In genomic region chr12:112378482-112379243, GRCm38 (mm10) we compare ENCODE assay signal across 25 mouse cellular contexts.
DNase-seq lines count a peak whose midpoint lies in the region; ATAC-seq and TF ChIP-seq lines count a peak whose summit lies in the region.
"Had no signal": no experiment of that assay in that cellular context is flagged by ENCODE, and none has a peak within 500 bp of the region (broad histone marks: within the 10 kb centered on the region; RNA-seq: fewer than 3 reads in every experiment).

No protein-coding gene starts in this region.

- peak overlapping the region; percentile 83 for H3K27ac ChIP-seq in forebrain, embryonic 10.5 days
- no peak overlapping the region for H3K27ac ChIP-seq in forebrain, postnatal 0 days (ENCODE audit: low read depth, low read length)
- H3K27ac ChIP-seq in forebrain, embryonic 16.5 days (ENCODE audit: low read length): no peak overlapping the region
- peak overlapping the region; percentile 47 for H3K27ac ChIP-seq in midbrain, embryonic 13.5 days
- H3K27ac ChIP-seq: embryonic facial prominence, embryonic 15.5 days; gastrocnemius, adult 2 months; left cerebral cortex, adult 2 months had no signal

- TF ChIP-seq POLR2A in brain, embryonic 14.5 days (IDR thresholded peaks at IDR 0.05; ENCODE audit: borderline replicate concordance, extremely low read depth, insufficient read depth, insufficient read length, poor library complexity, severe bottlenecking): no peak

- no peak overlapping the region for H3K4me2 ChIP-seq in forebrain, postnatal 0 days (ENCODE audit: low read depth)
- H3K4me2 ChIP-seq in forebrain, embryonic 16.5 days (ENCODE audit: low read length): no peak overlapping the region
- no peak overlapping the region for H3K4me2 ChIP-seq in midbrain, embryonic 13.5 days (replicated peaks)
- H3K4me2 ChIP-seq: embryonic facial prominence, embryonic 15.5 days; heart, embryonic 12.5 days; liver, embryonic 11.5 days had no signal

- H3K4me1 ChIP-seq in forebrain, embryonic 10.5 days: peaks cover 48% of the 10 kb centered on the region
- no peaks in the 10 kb centered on the region for H3K4me1 ChIP-seq in forebrain, postnatal 0 days (ENCODE audit: insufficient read depth)
- peaks cover 15% of the 10 kb centered on the region; the same call in 1 of the 2 replicates for H3K4me1 ChIP-seq in forebrain, embryonic 16.5 days (replicated peaks; ENCODE audit: control insufficient read depth, insufficient read depth, low read length)
- peaks cover 20% of the 10 kb centered on the region for H3K4me1 ChIP-seq in midbrain, embryonic 13.5 days (replicated peaks)
- H3K4me1 ChIP-seq: embryonic facial prominence, embryonic 15.5 days; heart, embryonic 12.5 days; megakaryocyte, embryonic 14.5 days had no signal

- H3K27me3 ChIP-seq in forebrain, embryonic 10.5 days (ENCODE audit: poor library complexity, severe bottlenecking): peaks cover 14% of the 10 kb centered on the region
- H3K27me3 ChIP-seq in forebrain, postnatal 0 days (ENCODE audit: insufficient read depth, low read length): no peaks in the 10 kb centered on the region
- no peaks in the 10 kb centered on the region for H3K27me3 ChIP-seq in forebrain, embryonic 16.5 days (replicated peaks; ENCODE audit: control insufficient read depth, insufficient read depth, low read length)
- peaks cover 42% of the 10 kb centered on the region for H3K27me3 ChIP-seq in midbrain, embryonic 13.5 days
- H3K27me3 ChIP-seq: embryonic facial prominence, embryonic 15.5 days had no signal

- DNase-seq in forebrain, embryonic 10.5 days (ENCODE audit: extremely low spot score, low spot score): no peak
- no peak for DNase-seq in forebrain, postnatal 0 days
- DNase-seq in brain, embryonic 14.5 days (ENCODE audit: low read depth): peak; percentile 86
- DNase-seq in adrenal gland, postnatal 36 days: no peak
- DNase-seq in spleen, adult 18-20 months: no peak
- DNase-seq: adrenal gland, adult 8-10 months; cerebellum, adult 11 months; cerebellum, postnatal 14 days; gastrocnemius, adult 2 months; kidney, postnatal 4 days; layer of hippocampus, adult 9-11 months; lung, adult 18-20 months; lung, postnatal 14 days; right cerebral cortex, adult 18-20 months had no signal

- no peak overlapping the region for H3K4me3 ChIP-seq in forebrain, embryonic 10.5 days
- no peak overlapping the region for H3K4me3 ChIP-seq in forebrain, postnatal 0 days (ENCODE audit: low read depth, low read length)
- H3K4me3 ChIP-seq in forebrain, embryonic 16.5 days (replicated peaks; ENCODE audit: low read length): no peak overlapping the region
- no peak overlapping the region for H3K4me3 ChIP-seq in midbrain, embryonic 13.5 days (replicated peaks)
- H3K4me3 ChIP-seq: embryonic facial prominence, embryonic 15.5 days; gastrocnemius, adult 2 months; heart, embryonic 12.5 days; left cerebral cortex, adult 2 months; megakaryocyte, embryonic 14.5 days; myocyte had no signal

- H3K9me3 ChIP-seq in forebrain, embryonic 10.5 days: no peaks in the 10 kb centered on the region
- no peaks in the 10 kb centered on the region for H3K9me3 ChIP-seq in forebrain, postnatal 0 days (ENCODE audit: low read length)
- H3K9me3 ChIP-seq in forebrain, embryonic 16.5 days (ENCODE audit: control insufficient read depth, low read length): no peaks in the 10 kb centered on the region
- no peaks in the 10 kb centered on the region for H3K9me3 ChIP-seq in midbrain, embryonic 13.5 days
- H3K9me3 ChIP-seq: embryonic facial prominence, embryonic 15.5 days; heart, embryonic 12.5 days; megakaryocyte, embryonic 14.5 days had no signal

- H3K9ac ChIP-seq in forebrain, postnatal 0 days: no peak overlapping the region
- no peak overlapping the region for H3K9ac ChIP-seq in forebrain, embryonic 16.5 days (replicated peaks; ENCODE audit: low read depth, low read length)
- H3K9ac ChIP-seq in midbrain, embryonic 13.5 days (replicated peaks): no peak overlapping the region
- H3K9ac ChIP-seq: embryonic facial prominence, embryonic 15.5 days; heart, embryonic 12.5 days had no signal

- H3K36me3 ChIP-seq in forebrain, embryonic 10.5 days (replicated peaks): no peaks in the 10 kb centered on the region
- H3K36me3 ChIP-seq in forebrain, postnatal 0 days (ENCODE audit: insufficient read depth): no peaks in the 10 kb centered on the region
- no peaks in the 10 kb centered on the region for H3K36me3 ChIP-seq in forebrain, embryonic 16.5 days (ENCODE audit: control insufficient read depth, insufficient read depth)
- H3K36me3 ChIP-seq in midbrain, embryonic 13.5 days: no peaks in the 10 kb centered on the region
- H3K36me3 ChIP-seq: embryonic facial prominence, embryonic 15.5 days; heart, embryonic 12.5 days had no signal

- 52% methylated on average over 13 of the region's 13 CpGs for WGBS in forebrain, embryonic 10.5 days
- 35% methylated on average over 13 of the region's 13 CpGs for WGBS in forebrain, postnatal 0 days
- 28% methylated on average over 13 of the region's 13 CpGs for WGBS in forebrain, embryonic 16.5 days
- 43% methylated on average over 13 of the region's 13 CpGs for WGBS in midbrain, embryonic 13.5 days

- no peak for TF ChIP-seq CTCF in forebrain, postnatal 0 days (IDR thresholded peaks at IDR 0.05; ENCODE audit: low read depth)
- no peak for TF ChIP-seq CTCF in brain, embryonic 14.5 days (IDR thresholded peaks at IDR 0.05; ENCODE audit: borderline replicate concordance, extremely low read depth, insufficient read depth, insufficient read length)

- ATAC-seq in forebrain, postnatal 0 days: no peak
- ATAC-seq in forebrain, embryonic 16.5 days: peak; percentile 55; the same call in 1 of the 2 replicates
- peak; percentile 53; the same call in 1 of the 2 replicates for ATAC-seq in midbrain, embryonic 13.5 days
- ATAC-seq: CD4-positive, CD25-positive, alpha-beta regulatory T cell, adult 4 months; intestine, embryonic 16.5 days; Patski had no signal

Comparison
In these comparisons a context has a peak if more than half of its experiments do, and no peak if none do; other contexts are left out.
1. H3K27ac ChIP-seq: peak in forebrain, embryonic 10.5 days (single experiment) and midbrain, embryonic 13.5 days (single experiment); none in forebrain, postnatal 0 days (single experiment) and forebrain, embryonic 16.5 days (single experiment).